Comparison of ENCODE assay signal across 17 mouse cellular contexts in the genomic region with DNA sequence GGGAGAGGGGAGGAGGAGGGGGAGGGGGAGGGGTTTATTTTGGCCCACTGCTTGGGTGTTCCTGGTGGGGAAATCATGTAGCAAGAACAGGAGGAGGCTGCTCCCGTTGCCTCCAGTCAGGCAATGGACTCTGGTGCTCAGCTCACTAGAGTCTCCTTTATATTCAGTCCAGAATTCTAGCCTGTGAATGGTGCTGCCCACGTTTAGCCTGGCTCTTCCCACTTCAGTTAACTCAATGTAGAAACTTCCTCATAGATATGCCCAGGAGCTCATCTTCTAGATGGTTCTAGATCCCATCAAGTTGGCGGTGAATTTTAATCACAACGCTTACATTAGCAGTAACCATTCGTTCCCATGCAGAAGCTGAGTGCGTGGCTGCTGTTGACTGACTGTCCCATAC.
"Had no signal": no experiment of that assay in that cellular context is flagged by ENCODE, and none has a peak within 500 bp of the region (broad histone marks: within the 10 kb centered on the region; RNA-seq: fewer than 3 reads in every experiment).

No protein-coding gene starts in this region.

- H3K9me3 ChIP-seq: liver, embryonic 13.5 days; midbrain, embryonic 12.5 days had no signal

- H3K27ac ChIP-seq: kidney, postnatal 0 days; layer of hippocampus, adult 2 months; liver, embryonic 13.5 days; midbrain, embryonic 12.5 days; stomach, postnatal 0 days had no signal

- ATAC-seq: midbrain, embryonic 16.5 days had no signal

- H3K4me3 ChIP-seq: layer of hippocampus, adult 2 months; liver, embryonic 13.5 days; midbrain, embryonic 12.5 days; myocyte had no signal

- H3K4me2 ChIP-seq: liver, embryonic 13.5 days; midbrain, embryonic 12.5 days had no signal

- DNase-seq: kidney, adult 8-10 months; layer of hippocampus, adult 9-11 months; liver, embryonic 13.5 days; lung, adult 2 months; lung, postnatal 14 days; lung, postnatal 4 days; retina, postnatal 1 day; right cerebral cortex, postnatal 4 days; thymus, adult 2 months; thymus, postnatal 14 days; thymus, postnatal 4 days had no signal

- H3K4me1 ChIP-seq: liver, embryonic 13.5 days; midbrain, embryonic 12.5 days had no signal

- H3K9ac ChIP-seq: liver, embryonic 13.5 days; midbrain, embryonic 12.5 days had no signal

- H3K27me3 ChIP-seq: liver, embryonic 13.5 days; midbrain, embryonic 12.5 days had no signal

- H3K36me3 ChIP-seq: liver, embryonic 13.5 days had no signal
